Mouse (Mus musculus) kidney, embryonic 14.5 days (tissue): ENCODE data around the gene Urod. TPM values are rescaled to one million over a fixed set of nuclear protein-coding genes. Genes with fewer than 3 reads are reported as not detected.

ENCODE experiments used
- ATAC-seq: fragments of 200-750 bp; cut with Nextera tagmentation; 2 replicates; pipeline ENCODE4 v1.8.0; 2017; ENCODE audit warnings: moderate number of reproducible peaks, mild to moderate bottlenecking, moderate TSS enrichment, moderate library complexity; ENCODE audit not compliant: low FRiP score, low TSS enrichment
- H3K27ac ChIP-seq: fragments of 300-500 bp; sonication (generic); 2 replicates; pipeline ENCODE4 v1.5.1; 2014; ENCODE audit warnings: low read depth, mild to moderate bottlenecking, low read length, moderate library complexity, mixed read lengths
- H3K27me3 ChIP-seq: fragments of 300-500 bp; sonication (generic); 2 replicates; pipeline ENCODE4 v1.6.1; 2014; ENCODE audit warnings: mild to moderate bottlenecking, low read length; ENCODE audit not compliant: control insufficient read depth, insufficient read depth
- H3K36me3 ChIP-seq: fragments of 300-500 bp; sonication (generic); 2 replicates; pipeline ENCODE4 v1.6.1; 2014; ENCODE audit warnings: low read length, mixed read lengths; ENCODE audit not compliant: control insufficient read depth, insufficient read depth
- H3K4me1 ChIP-seq: fragments of 300-500 bp; sonication (generic); 2 replicates; pipeline ENCODE4 v1.6.1; 2014; ENCODE audit warnings: low read length, mixed read lengths; ENCODE audit not compliant: control insufficient read depth, insufficient read depth
- H3K4me2 ChIP-seq: fragments of 300-500 bp; sonication (generic); replicated peaks from 2 replicates; pipeline ENCODE4 v1.6.1; 2014; ENCODE audit warnings: low read depth, mild to moderate bottlenecking, low read length
- H3K4me3 ChIP-seq: fragments of 300-500 bp; sonication (generic); 2 replicates; pipeline ENCODE4 v1.5.1; 2014; ENCODE audit warnings: mild to moderate bottlenecking, low read length
- H3K9ac ChIP-seq: fragments of 300-500 bp; sonication (generic); 2 replicates; pipeline ENCODE4 v1.6.1; 2014; ENCODE audit warnings: low read depth, mild to moderate bottlenecking, low read length, moderate library complexity
- H3K9me3 ChIP-seq: fragments of 300-500 bp; sonication (generic); 2 replicates; pipeline ENCODE4 v1.6.1; 2016; ENCODE audit warnings: low read length; ENCODE audit not compliant: control insufficient read depth
- WGBS: fragments of 180-500 bp; shearing (Covaris S2); extraction: QIAGEN DNeasy Blood & Tissue Kit; methylation state at CpG from one replicate; pipeline ENCODE4 v1.1.7; 2014; 5-methylcytosine and 5-hydroxymethylcytosine counted together
- polyA plus RNA-seq: library from polyadenylated mRNA; unstranded; fragments of >200 nt; fragmentation: Nextera tagmentation; extraction: Ambion mirVana; gene quantifications from 2 replicates; pipeline ENCODE4 v1.2.1, GENCODE M21; 2014

The Urod gene
- polyA plus RNA-seq, 1 experiment from 2014 or later = 101 TPM

DNA sequence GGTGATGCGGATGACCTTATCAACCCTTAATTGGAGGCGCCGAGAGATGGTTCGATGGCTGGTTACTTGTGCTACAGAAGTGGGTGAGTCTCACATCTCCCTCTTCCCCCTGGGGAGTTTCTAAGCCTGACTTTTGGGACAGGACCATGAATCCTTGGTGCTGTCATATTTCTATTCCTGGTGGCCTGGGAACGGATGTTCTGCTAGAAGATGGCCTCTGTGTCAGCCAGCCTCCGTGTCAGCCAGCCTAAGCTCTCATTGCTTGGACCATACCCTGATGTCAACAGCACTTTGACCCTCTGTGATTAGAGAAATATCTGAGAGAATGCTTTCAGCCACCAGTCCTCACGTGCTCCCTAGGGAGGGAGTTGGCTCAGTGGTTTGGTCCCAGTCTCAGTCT, 8.5 kb downstream of the Urod start:
- Histone ChIP-seq H3K27ac (no peak overlapping the region), H3K4me2 (no peak overlapping the region), H3K27me3 (no peaks in the 10 kb centered on the region), H3K4me3 (no peak overlapping the region), H3K9ac (no peak overlapping the region), H3K4me1 (no peaks in the 10 kb centered on the region), H3K36me3 (peaks cover 11% of the 10 kb centered on the region; the same call in 1 of the 2 replicates), H3K9me3 (no peaks in the 10 kb centered on the region)
- no peak for ATAC-seq
- 91% methylated on average over 7 of the region's 7 CpGs for WGBS

DNA sequence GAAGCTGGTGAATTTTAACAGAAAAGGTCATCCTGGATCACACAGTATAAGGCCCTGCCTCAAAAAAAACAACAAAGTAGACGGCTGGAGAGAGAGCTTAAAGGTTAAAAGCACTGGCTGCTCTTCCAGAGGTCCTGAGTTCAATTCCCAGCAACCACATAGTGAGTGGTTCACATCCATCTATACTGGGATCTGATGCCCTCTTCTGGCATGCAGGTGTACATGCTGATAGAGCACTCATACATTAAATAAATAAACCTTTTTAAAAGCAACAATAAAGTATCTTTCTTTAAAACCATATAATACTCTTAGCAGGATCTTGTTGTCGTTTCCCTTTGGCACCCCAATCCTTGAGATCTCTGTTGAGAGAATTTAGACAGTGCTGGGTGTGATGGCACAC, 17.7 kb downstream of the Urod start:
- Histone ChIP-seq H3K9me3 (no peaks in the 10 kb centered on the region), H3K9ac (no peak overlapping the region), H3K27ac (no peak overlapping the region), H3K4me1 (no peaks in the 10 kb centered on the region), H3K4me3 (no peak overlapping the region), H3K4me2 (no peak overlapping the region), H3K36me3 (peaks cover 3% of the 10 kb centered on the region; the same call in 1 of the 2 replicates), H3K27me3 (no peaks in the 10 kb centered on the region)
- no peak for ATAC-seq
- 53% methylated on average over 2 of the region's 2 CpGs for WGBS

DNA sequence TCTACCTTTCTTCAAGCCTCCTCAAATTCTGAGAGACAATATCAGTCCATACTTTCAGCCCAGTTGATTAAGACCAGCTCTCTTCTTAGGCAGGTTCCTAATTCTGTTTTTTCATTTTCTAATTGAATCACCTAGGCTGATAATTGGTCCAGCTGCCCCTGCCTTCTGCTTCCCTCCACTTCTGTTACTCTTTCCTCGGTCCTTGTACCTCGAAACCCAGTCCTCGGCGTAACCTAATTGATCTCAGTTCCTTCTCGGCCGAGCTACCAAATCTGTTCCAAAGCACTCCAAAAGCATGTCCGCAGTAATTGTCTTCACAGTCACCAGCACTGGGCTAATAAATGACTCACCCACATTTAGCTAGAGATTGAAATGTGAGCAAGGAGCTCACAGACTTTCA, 39.3 kb downstream of the Urod start:
- Histone ChIP-seq H3K4me3 (no peak overlapping the region), H3K4me2 (no peak overlapping the region), H3K9ac (no peak overlapping the region), H3K4me1 (no peaks in the 10 kb centered on the region), H3K36me3 (no peaks in the 10 kb centered on the region), H3K9me3 (no peaks in the 10 kb centered on the region), H3K27ac (no peak overlapping the region), H3K27me3 (no peaks in the 10 kb centered on the region)
- 88% methylated on average over 7 of the region's 7 CpGs for WGBS
- ATAC-seq = no peak

DNA sequence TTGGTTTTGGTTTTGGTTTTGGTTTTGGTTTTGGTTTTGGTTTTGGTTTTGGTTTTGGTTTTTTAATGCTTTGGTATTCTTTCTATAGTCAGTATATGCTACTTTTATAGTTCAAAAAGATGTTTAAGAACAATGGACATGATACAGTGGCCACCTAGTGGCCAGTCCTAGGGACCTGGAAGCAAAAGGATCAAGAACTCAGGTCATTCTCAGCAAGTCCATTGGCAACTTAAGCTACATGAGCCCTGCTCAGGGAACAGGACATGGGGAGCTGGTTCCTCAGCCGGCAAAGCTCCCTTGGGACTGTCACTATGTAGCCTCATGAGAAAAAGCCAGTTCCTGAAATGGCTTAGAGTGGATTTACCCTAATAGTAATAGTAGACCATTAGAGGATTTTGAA, 42.6 kb downstream of the Urod start:
- H3K9ac ChIP-seq = no peak overlapping the region
- H3K36me3 ChIP-seq = no peaks in the 10 kb centered on the region
- H3K4me3 ChIP-seq = no peak overlapping the region
- H3K27me3 ChIP-seq = no peaks in the 10 kb centered on the region
- H3K9me3 ChIP-seq = no peaks in the 10 kb centered on the region
- no peak for ATAC-seq
- H3K4me2 ChIP-seq = no peak overlapping the region
- 53% methylated on average over 1 of the region's 1 CpGs for WGBS
- no peaks in the 10 kb centered on the region for H3K4me1 ChIP-seq
- no peak overlapping the region for H3K27ac ChIP-seq

DNA sequence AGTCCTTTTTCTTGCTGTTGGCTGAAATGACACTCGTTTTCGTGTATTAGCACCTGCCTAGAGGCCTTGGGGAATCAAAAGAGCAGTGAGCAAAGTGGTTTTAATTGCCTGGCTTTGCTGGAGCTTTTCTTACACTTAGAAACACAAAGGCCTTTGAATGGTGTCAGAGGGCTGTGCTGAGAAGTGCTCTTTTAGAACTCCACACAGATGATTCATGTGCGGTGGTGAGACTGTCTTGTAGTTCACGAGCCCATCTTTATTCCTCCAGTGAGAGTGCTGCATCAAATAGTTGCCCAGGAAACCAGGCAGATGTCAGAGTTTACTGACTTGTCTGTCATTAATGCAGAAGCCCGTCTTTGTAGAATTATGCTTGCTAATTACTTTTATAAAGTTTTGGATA, 50.2 kb downstream of the Urod start:
- 48% methylated on average over 5 of the region's 5 CpGs for WGBS
- Histone ChIP-seq H3K4me3 (no peak overlapping the region), H3K4me1 (no peaks in the 10 kb centered on the region), H3K9ac (no peak overlapping the region), H3K4me2 (no peak overlapping the region), H3K27me3 (no peaks in the 10 kb centered on the region), H3K36me3 (no peaks in the 10 kb centered on the region), H3K27ac (no peak overlapping the region), H3K9me3 (no peaks in the 10 kb centered on the region)
- no peak for ATAC-seq

DNA sequence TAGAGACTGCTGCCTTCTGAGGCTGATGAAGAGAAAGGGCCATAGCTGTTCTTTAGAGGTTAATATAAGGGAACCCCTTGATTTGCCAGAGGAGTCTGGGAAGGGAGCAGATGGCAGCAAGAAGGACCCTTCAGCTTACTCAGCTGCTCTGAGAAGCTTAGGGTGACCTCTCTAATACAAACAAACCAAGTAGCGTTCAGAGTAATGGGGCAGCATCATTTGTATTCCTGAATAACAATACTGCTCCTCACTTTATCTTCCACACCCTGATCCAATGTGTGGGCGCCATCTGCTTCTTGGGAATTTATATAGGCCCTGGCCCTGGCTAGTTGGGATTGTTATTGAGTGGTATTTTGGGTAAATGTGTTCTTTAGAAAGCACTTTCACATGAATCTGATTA, 51.5 kb downstream of the Urod start:
- WGBS = 67% methylated on average over 2 of the region's 2 CpGs
- no peak overlapping the region for H3K4me3 ChIP-seq
- no peaks in the 10 kb centered on the region for H3K9me3 ChIP-seq
- ATAC-seq = no peak
- H3K27me3 ChIP-seq = no peaks in the 10 kb centered on the region
- H3K27ac ChIP-seq = no peak overlapping the region
- H3K4me1 ChIP-seq = no peaks in the 10 kb centered on the region
- H3K9ac ChIP-seq = no peak overlapping the region
- no peaks in the 10 kb centered on the region for H3K36me3 ChIP-seq
- no peak overlapping the region for H3K4me2 ChIP-seq

Other genes starting within 250 kb of the Urod start
- 29.0 and 42.5 TPM in 2 replicates for gene Toe1, start 186.8 kb downstream of the Urod start, polyA plus RNA-seq
- gene Mutyh, start 186.7 kb downstream of the Urod start, polyA plus RNA-seq = 17.9 and 18.7 TPM in 2 replicates
- gene Hpdl, start 172.7 kb downstream of the Urod start, polyA plus RNA-seq = 1.1 and 1.4 TPM in 2 replicates
- 1.7 and 2.1 TPM in 2 replicates for gene Zswim5, start 117.0 kb downstream of the Urod start, polyA plus RNA-seq
- gene Hectd3, start 904 bp upstream of the Urod start, polyA plus RNA-seq = 4.5 and 7.6 TPM in 2 replicates
- 52.9 and 53.2 TPM in 2 replicates for gene Eif2b3, start 25.0 kb upstream of the Urod start, polyA plus RNA-seq
- gene Ptch2, start 101.7 kb upstream of the Urod start, polyA plus RNA-seq = 6.0 and 7.6 TPM in 2 replicates
- 6.2 TPM in 2 replicates for gene Btbd19, start 131.3 kb upstream of the Urod start, polyA plus RNA-seq
- gene Tctex1d4, start 132.4 kb upstream of the Urod start, polyA plus RNA-seq = not detected in 2 replicates
- gene Plk3, start 139.6 kb upstream of the Urod start, polyA plus RNA-seq = 2.4 and 2.9 TPM in 2 replicates
- 1,419 and 1,934 TPM in 2 replicates for gene Rps8, start 161.8 kb upstream of the Urod start, polyA plus RNA-seq
- 63.8 and 74.6 TPM in 2 replicates for gene Kif2c, start 188.2 kb upstream of the Urod start, polyA plus RNA-seq